Mouse (Mus musculus) cerebral cortex, adult 2 months (tissue): ENCODE measurements around the gene S1pr1.

ENCODE experiments used
- WGBS: fragments of 180-500 bp; shearing (Covaris S2); methylation state at CpG from one replicate; pipeline ENCODE4 v1.1.7; 2018; 5-methylcytosine and 5-hydroxymethylcytosine counted together

Gene S1pr1

GRCm38 (mm10) chr3:115711924-115712807 is 2.7 kb downstream of the S1pr1 start:
- 72% methylated on average over 27 of the region's 27 CpGs for WGBS

GRCm38 (mm10) chr3:115711393-115711792 is 3.5 kb downstream of the S1pr1 start:
- 78% methylated on average over 3 of the region's 3 CpGs for whole genome bisulfite sequencing

GRCm38 (mm10) chr3:115710051-115710450 is 4.8 kb downstream of the S1pr1 start:
- 64% methylated on average over 2 of the region's 2 CpGs for WGBS

- WGBS, result 67% methylated on average over 6 of the region's 6 CpGs
Observed at GRCm38 (mm10) chr3:115709118-115709574, 5.7 kb downstream of the S1pr1 start.

GRCm38 (mm10) chr3:115706736-115707135 is 8.1 kb downstream of the S1pr1 start:
- WGBS, result 87% methylated on average over 2 of the region's 2 CpGs

GRCm38 (mm10) chr3:115704254-115704908 is 10.5 kb downstream of the S1pr1 start:
- WGBS, result 87% methylated on average over 9 of the region's 9 CpGs

GRCm38 (mm10) chr3:115703720-115704119 is 11.2 kb downstream of the S1pr1 start:
- 93% methylated on average over 8 of the region's 8 CpGs for WGBS

GRCm38 (mm10) chr3:115702089-115702488 is 12.8 kb downstream of the S1pr1 start:
- WGBS, result 43% methylated on average over 2 of the region's 2 CpGs

- 63% methylated on average over 8 of the region's 8 CpGs for WGBS
Observed at GRCm38 (mm10) chr3:115695194-115695891, 19.5 kb downstream of the S1pr1 start.

- WGBS, result 91% methylated on average over 5 of the region's 5 CpGs
Observed at GRCm38 (mm10) chr3:115694168-115694567, 20.7 kb downstream of the S1pr1 start.

GRCm38 (mm10) chr3:115693390-115693789 is 21.5 kb downstream of the S1pr1 start:
- 73% methylated on average over 12 of the region's 12 CpGs for WGBS

- WGBS, result 44% methylated on average over 4 of the region's 4 CpGs
Observed at GRCm38 (mm10) chr3:115692857-115693256, 22.0 kb downstream of the S1pr1 start.

GRCm38 (mm10) chr3:115692384-115692783 is 22.5 kb downstream of the S1pr1 start:
- 86% methylated on average over 5 of the region's 5 CpGs for WGBS

- WGBS, result 94% methylated on average over 1 of the region's 1 CpGs
Observed at GRCm38 (mm10) chr3:115689920-115690319, 25.0 kb downstream of the S1pr1 start.

GRCm38 (mm10) chr3:115689352-115689751 is 25.5 kb downstream of the S1pr1 start:
- WGBS, result 46% methylated on average over 8 of the region's 8 CpGs

GRCm38 (mm10) chr3:115687821-115688220 is 27.1 kb downstream of the S1pr1 start:
- 85% methylated on average over 2 of the region's 2 CpGs for WGBS

GRCm38 (mm10) chr3:115682328-115683088 is 32.4 kb downstream of the S1pr1 start:
- 76% methylated on average over 14 of the region's 14 CpGs for WGBS

- WGBS, result 98% methylated on average over 1 of the region's 1 CpGs
Observed at GRCm38 (mm10) chr3:115681184-115681583, 33.7 kb downstream of the S1pr1 start.

GRCm38 (mm10) chr3:115679022-115679421 is 35.9 kb downstream of the S1pr1 start:
- 97% methylated on average over 7 of the region's 7 CpGs for WGBS

- WGBS, result 79% methylated on average over 6 of the region's 6 CpGs
Observed at GRCm38 (mm10) chr3:115675546-115676535, 39.0 kb downstream of the S1pr1 start.
